Comparison of ENCODE assay signal across 10 mouse cellular contexts in the genomic region with DNA sequence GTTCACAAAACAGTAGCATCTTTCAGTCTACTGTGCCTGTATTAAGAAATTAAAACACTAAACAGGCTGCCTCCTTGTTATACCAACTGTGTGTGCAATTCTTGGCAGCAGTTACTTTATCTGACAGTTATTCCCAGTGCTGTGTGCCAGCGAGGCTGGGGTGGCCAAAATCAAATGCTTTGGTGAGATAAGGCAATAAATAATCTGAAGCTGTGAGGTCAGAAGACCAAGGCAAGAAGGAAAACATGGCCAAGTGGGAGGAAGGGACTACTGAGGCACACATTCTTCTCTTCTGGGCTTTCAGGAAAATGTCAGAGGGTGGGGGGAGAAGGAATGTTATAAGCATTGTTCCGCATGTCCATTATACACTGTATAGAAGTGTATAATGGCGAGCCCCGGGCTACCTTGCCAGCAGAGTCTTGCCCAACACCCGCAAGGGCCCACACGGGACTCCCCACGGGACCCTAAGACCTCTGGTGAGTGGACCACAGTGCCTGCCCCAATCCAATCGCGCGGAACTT. TPM values are rescaled to one million over a fixed set of nuclear protein-coding genes. Genes with fewer than 3 reads are reported as not detected.
A peak's percentile ranks its signal among the peaks of the same experiment; 100 is the strongest.
DNase-seq lines count a peak whose midpoint lies in the region; ATAC-seq and TF ChIP-seq lines count a peak whose summit lies in the region.
"Had no signal": no experiment of that assay in that cellular context is flagged by ENCODE, and none has a peak within 500 bp of the region (broad histone marks: within the 10 kb centered on the region; RNA-seq: fewer than 3 reads in every experiment).

No protein-coding gene starts in this region.

- H3K27ac ChIP-seq in intestine, postnatal 0 days (ENCODE audit: low read depth, low read length) = peak overlapping the region; percentile 17; the same call in 1 of the 2 replicates
- H3K27ac ChIP-seq in intestine, embryonic 15.5 days = no peak overlapping the region
- H3K27ac ChIP-seq in embryonic facial prominence, embryonic 15.5 days (replicated peaks) = peak overlapping the region; percentile 55
- peak overlapping the region; percentile 15 for H3K27ac ChIP-seq in kidney, embryonic 15.5 days
- H3K27ac ChIP-seq: liver, embryonic 13.5 days; neural tube, embryonic 13.5 days had no signal

- no peaks in the 10 kb centered on the region for H3K4me1 ChIP-seq in intestine, postnatal 0 days (replicated peaks; ENCODE audit: control insufficient read depth, insufficient read depth, low read length)
- H3K4me1 ChIP-seq in intestine, embryonic 15.5 days (replicated peaks) = no peaks in the 10 kb centered on the region
- peaks cover 9% of the 10 kb centered on the region; the same call in 1 of the 2 replicates for H3K4me1 ChIP-seq in embryonic facial prominence, embryonic 15.5 days
- no peaks in the 10 kb centered on the region for H3K4me1 ChIP-seq in kidney, embryonic 15.5 days
- H3K4me1 ChIP-seq: liver, embryonic 13.5 days had no signal

- H3K27me3 ChIP-seq in intestine, postnatal 0 days (replicated peaks; ENCODE audit: control insufficient read depth, insufficient read depth, low read length) = no peaks in the 10 kb centered on the region
- H3K27me3 ChIP-seq in intestine, embryonic 15.5 days (replicated peaks) = no peaks in the 10 kb centered on the region
- H3K27me3 ChIP-seq in embryonic facial prominence, embryonic 15.5 days = no peaks in the 10 kb centered on the region
- no peaks in the 10 kb centered on the region for H3K27me3 ChIP-seq in kidney, embryonic 15.5 days
- H3K27me3 ChIP-seq: liver, embryonic 13.5 days; neural tube, embryonic 13.5 days had no signal

- no peak overlapping the region for H3K4me2 ChIP-seq in intestine, postnatal 0 days (replicated peaks; ENCODE audit: low read depth)
- no peak overlapping the region for H3K4me2 ChIP-seq in intestine, embryonic 15.5 days (replicated peaks)
- no peak overlapping the region for H3K4me2 ChIP-seq in embryonic facial prominence, embryonic 15.5 days (replicated peaks)
- H3K4me2 ChIP-seq in kidney, embryonic 15.5 days = no peak overlapping the region
- H3K4me2 ChIP-seq: liver, embryonic 13.5 days; neural tube, embryonic 13.5 days had no signal

- 80% methylated on average over 6 of the region's 10 CpGs for WGBS in intestine, postnatal 0 days
- WGBS in intestine, embryonic 15.5 days = 84% methylated on average over 7 of the region's 10 CpGs
- 85% methylated on average over 7 of the region's 10 CpGs for WGBS in embryonic facial prominence, embryonic 15.5 days
- 87% methylated on average over 7 of the region's 10 CpGs for WGBS in kidney, embryonic 15.5 days

- H3K9ac ChIP-seq in intestine, postnatal 0 days (ENCODE audit: low read depth, low read length) = no peak overlapping the region
- H3K9ac ChIP-seq in intestine, embryonic 15.5 days = no peak overlapping the region
- H3K9ac ChIP-seq in embryonic facial prominence, embryonic 15.5 days = no peak overlapping the region
- no peak overlapping the region for H3K9ac ChIP-seq in kidney, embryonic 15.5 days
- H3K9ac ChIP-seq: liver, embryonic 13.5 days; neural tube, embryonic 13.5 days had no signal

- no peak overlapping the region for H3K4me3 ChIP-seq in intestine, postnatal 0 days (ENCODE audit: low read depth, low read length)
- no peak overlapping the region for H3K4me3 ChIP-seq in intestine, embryonic 15.5 days (replicated peaks)
- no peak overlapping the region for H3K4me3 ChIP-seq in embryonic facial prominence, embryonic 15.5 days (replicated peaks)
- no peak overlapping the region for H3K4me3 ChIP-seq in kidney, embryonic 15.5 days (replicated peaks)
- H3K4me3 ChIP-seq: liver, embryonic 13.5 days; neural tube, embryonic 13.5 days had no signal

- no peak for ATAC-seq in intestine, postnatal 0 days
- ATAC-seq in intestine, embryonic 15.5 days = no peak
- ATAC-seq in embryonic facial prominence, embryonic 15.5 days (ENCODE audit: insufficient number of reproducible peaks, low FRiP score, low TSS enrichment, low read depth) = no peak
- ATAC-seq in kidney, embryonic 15.5 days (replicated peaks; ENCODE audit: low FRiP score) = no peak
- no peak for ATAC-seq in megakaryocyte progenitor cell, adult 5-6 weeks (replicated peaks; ENCODE audit: poor library complexity)

- H3K36me3 ChIP-seq in intestine, postnatal 0 days (ENCODE audit: control insufficient read depth, insufficient read depth) = no peaks in the 10 kb centered on the region
- no peaks in the 10 kb centered on the region for H3K36me3 ChIP-seq in intestine, embryonic 15.5 days
- H3K36me3 ChIP-seq in embryonic facial prominence, embryonic 15.5 days = no peaks in the 10 kb centered on the region
- H3K36me3 ChIP-seq in kidney, embryonic 15.5 days = no peaks in the 10 kb centered on the region
- H3K36me3 ChIP-seq: liver, embryonic 13.5 days; neural tube, embryonic 13.5 days had no signal

- no peaks in the 10 kb centered on the region for H3K9me3 ChIP-seq in intestine, postnatal 0 days (ENCODE audit: control insufficient read depth)
- H3K9me3 ChIP-seq in intestine, embryonic 15.5 days = no peaks in the 10 kb centered on the region
- no peaks in the 10 kb centered on the region for H3K9me3 ChIP-seq in embryonic facial prominence, embryonic 15.5 days (replicated peaks)
- no peaks in the 10 kb centered on the region for H3K9me3 ChIP-seq in kidney, embryonic 15.5 days (replicated peaks)
- H3K9me3 ChIP-seq: liver, embryonic 13.5 days; neural tube, embryonic 13.5 days had no signal

- no peak for TF ChIP-seq CTCF in intestine, postnatal 0 days (IDR thresholded peaks at IDR 0.05; ENCODE audit: low read depth)

- DNase-seq in ZHBTc4 (ENCODE audit: low read depth, low spot score) = peak; percentile 44
- no peak for DNase-seq in right cerebral cortex, postnatal 4 days
- no peak for DNase-seq in frontal cortex, postnatal 14 days (ENCODE audit: low spot score in 2 of 2)
- DNase-seq: liver, embryonic 13.5 days had no signal

RNA-seq across cellular contexts. Expression of a gene that starts 57.8 kb away (rescaled TPM):
- 39.1 and 40.3 TPM in 2 replicates for polyA plus RNA-seq in intestine, postnatal 0 days (2015; fragmentation: Nextera tagmentation; extraction: Ambion mirVana)
- polyA plus RNA-seq in intestine, embryonic 15.5 days (2015; fragmentation: Nextera tagmentation; extraction: Ambion mirVana) = 48.6 and 51.1 TPM in 2 replicates
- polyA plus RNA-seq in embryonic facial prominence, embryonic 15.5 days (2015; fragmentation: Nextera tagmentation; extraction: Ambion mirVana) = 50.1 and 51.8 TPM in 2 replicates
- 52.2 and 53.5 TPM in 2 replicates for polyA plus RNA-seq in kidney, embryonic 15.5 days (2015; fragmentation: Nextera tagmentation; extraction: Ambion mirVana)
- 41.2 and 43.6 TPM in 2 replicates for total RNA-seq in megakaryocyte progenitor cell, adult 5-6 weeks (2015)
- total RNA-seq in megakaryocyte progenitor cell, adult 5-6 weeks (2017) = 33.8 and 39.0 TPM in 2 replicates
